Mouse (Mus musculus): Measurements from ENCODE around the gene Morn2. TPM values are rescaled to one million over a fixed set of nuclear protein-coding genes. Genes with fewer than 3 reads are reported as not detected.

Gene Morn2
- total RNA-seq, 1 experiment, result 10.7 TPM

DNA sequence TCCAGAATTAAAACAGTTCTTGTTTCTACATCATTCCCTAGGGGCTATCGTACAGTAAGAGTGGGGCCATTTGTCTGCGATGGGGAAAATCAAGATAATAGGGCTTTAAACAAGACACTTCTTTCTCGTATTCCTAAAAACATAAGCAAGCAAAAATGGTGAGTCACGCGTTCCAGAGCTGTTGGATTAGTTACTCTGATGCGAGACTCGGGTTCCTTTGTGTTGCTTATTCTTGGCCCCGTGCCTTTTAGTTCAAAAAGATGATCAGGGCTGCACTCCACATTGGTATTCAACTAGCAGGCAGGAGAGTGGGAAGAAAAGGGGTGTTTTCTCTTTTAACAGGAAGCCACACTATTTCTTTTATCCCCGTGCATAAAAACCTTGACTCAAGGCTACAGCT, 21.8 kb downstream of the Morn2 start:
- no peaks in the 10 kb centered on the region for H3K9me3 ChIP-seq (ENCODE audit: control insufficient read depth, insufficient read depth, low read depth, low read length)
- TF ChIP-seq ZNF384 (IDR thresholded peaks at IDR 0.05; ENCODE audit: low read depth, low read length) (no peak), CHD2 (IDR thresholded peaks at IDR 0.05; ENCODE audit: low read depth, low read length) (no peak), ZC3H11A (IDR thresholded peaks at IDR 0.05; ENCODE audit: borderline replicate concordance, low read depth, low read length) (no peak), HCFC1 (IDR thresholded peaks at IDR 0.05; ENCODE audit: borderline replicate concordance, insufficient read depth, low read length) (no peak), MAFK (IDR thresholded peaks at IDR 0.05; ENCODE audit: insufficient read depth, low read depth, low read length) (no peak)
- no peak overlapping the region for H3K9ac ChIP-seq (ENCODE audit: insufficient read depth, low read depth, low read length, poor library complexity, severe bottlenecking)
- H3K4me3 ChIP-seq (ENCODE audit: insufficient read depth in 1 of 2, low read depth in 1 of 2, low read length in 2 of 2, poor library complexity in 1 of 2, severe bottlenecking in 1 of 2), result no peak overlapping the region
- DNase-seq (ENCODE audit: low read depth, low spot score), result no peak
- H3K36me3 ChIP-seq (ENCODE audit: control insufficient read depth, insufficient read depth, low read length, poor library complexity, severe bottlenecking), result no peaks in the 10 kb centered on the region
- no peaks in the 10 kb centered on the region for H3K4me1 ChIP-seq (ENCODE audit: control insufficient read depth in 2 of 2, insufficient read depth in 2 of 2, low read length in 2 of 2, poor library complexity in 1 of 2)
- in situ Hi-C loops (cut with MboI; ENCODE audit: low sequenced_read_pairs in 2 of 2, unreplicated experiment in 2 of 2), result no loop called here
- H3K27ac ChIP-seq (ENCODE audit: insufficient read depth, low read depth, low read length, poor library complexity, severe bottlenecking), result no peak overlapping the region

DNA sequence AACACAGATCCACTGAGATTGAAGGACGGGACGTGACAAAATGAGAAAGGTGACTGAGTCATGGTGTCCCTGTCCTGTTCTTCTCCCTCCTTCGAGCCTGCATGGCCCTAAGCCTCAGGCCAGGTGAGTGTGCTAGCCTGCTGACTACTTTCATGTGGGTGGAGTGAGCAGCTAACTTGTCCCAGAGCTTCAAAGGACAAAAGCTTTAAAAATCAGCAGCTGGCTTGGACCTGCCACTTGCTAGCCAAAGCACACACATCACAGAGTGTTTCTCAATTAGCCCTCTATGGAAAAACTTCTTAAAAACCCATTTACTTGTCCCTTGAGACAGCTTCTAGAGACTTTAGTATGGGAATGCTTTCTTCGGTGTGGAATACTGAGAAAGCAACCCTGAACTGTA, 22.4 kb downstream of the Morn2 start:
- no peaks in the 10 kb centered on the region for H3K36me3 ChIP-seq (ENCODE audit: control insufficient read depth, insufficient read depth, low read length, poor library complexity, severe bottlenecking)
- no peak overlapping the region for H3K9ac ChIP-seq (ENCODE audit: insufficient read depth, low read depth, low read length, poor library complexity, severe bottlenecking)
- no peak overlapping the region for H3K27ac ChIP-seq (ENCODE audit: insufficient read depth, low read depth, low read length, poor library complexity, severe bottlenecking)
- no peak overlapping the region for H3K4me3 ChIP-seq (ENCODE audit: insufficient read depth in 1 of 2, low read depth in 1 of 2, low read length in 2 of 2, poor library complexity in 1 of 2, severe bottlenecking in 1 of 2)
- TF ChIP-seq MAFK (IDR thresholded peaks at IDR 0.05; ENCODE audit: insufficient read depth, low read depth, low read length), result no peak
- no peak for TF ChIP-seq HCFC1 (IDR thresholded peaks at IDR 0.05; ENCODE audit: borderline replicate concordance, insufficient read depth, low read length)
- no peak for TF ChIP-seq CHD2 (IDR thresholded peaks at IDR 0.05; ENCODE audit: low read depth, low read length)
- TF ChIP-seq ZNF384 (IDR thresholded peaks at IDR 0.05; ENCODE audit: low read depth, low read length), result no peak
- no peak for TF ChIP-seq ZC3H11A (IDR thresholded peaks at IDR 0.05; ENCODE audit: borderline replicate concordance, low read depth, low read length)
- no peaks in the 10 kb centered on the region for H3K4me1 ChIP-seq (ENCODE audit: control insufficient read depth in 2 of 2, insufficient read depth in 2 of 2, low read length in 2 of 2, poor library complexity in 1 of 2)
- no peak for DNase-seq (ENCODE audit: low read depth, low spot score)
- H3K9me3 ChIP-seq (ENCODE audit: control insufficient read depth, insufficient read depth, low read depth, low read length), result no peaks in the 10 kb centered on the region
- in situ Hi-C loops (cut with MboI; ENCODE audit: low sequenced_read_pairs in 2 of 2, unreplicated experiment in 2 of 2), result no loop called here

DNA sequence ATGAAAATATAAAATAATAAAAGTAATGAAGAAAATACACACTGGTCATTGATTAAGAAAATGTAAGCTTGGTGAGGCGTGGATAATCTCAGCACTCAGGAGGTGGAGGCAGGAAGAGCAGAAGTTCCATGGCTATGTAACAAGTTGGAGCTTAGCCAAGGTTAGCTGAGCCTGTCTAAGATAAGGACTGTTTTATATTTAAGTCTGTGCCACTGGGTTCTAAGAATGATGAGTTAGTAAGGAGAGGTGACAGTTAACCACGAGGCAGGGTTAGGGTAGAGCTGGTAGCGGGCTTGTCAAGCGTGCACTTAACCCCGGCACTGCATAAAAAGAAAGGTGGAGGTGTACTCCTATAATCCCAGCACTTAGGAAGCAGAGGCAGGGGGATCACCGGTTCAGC, 32.2 kb downstream of the Morn2 start:
- no peak for DNase-seq (ENCODE audit: low read depth, low spot score)
- Histone ChIP-seq H3K9me3 (ENCODE audit: control insufficient read depth, insufficient read depth, low read depth, low read length) (no peaks in the 10 kb centered on the region), H3K9ac (ENCODE audit: insufficient read depth, low read depth, low read length, poor library complexity, severe bottlenecking) (no peak overlapping the region), H3K4me1 (ENCODE audit: control insufficient read depth in 2 of 2, insufficient read depth in 2 of 2, low read length in 2 of 2, poor library complexity in 1 of 2) (no peaks in the 10 kb centered on the region), H3K27ac (ENCODE audit: insufficient read depth, low read depth, low read length, poor library complexity, severe bottlenecking) (no peak overlapping the region), H3K36me3 (ENCODE audit: control insufficient read depth, insufficient read depth, low read length, poor library complexity, severe bottlenecking) (no peaks in the 10 kb centered on the region), H3K4me3 (ENCODE audit: insufficient read depth in 1 of 2, low read depth in 1 of 2, low read length in 2 of 2, poor library complexity in 1 of 2, severe bottlenecking in 1 of 2) (no peak overlapping the region)
- TF ChIP-seq ZC3H11A (IDR thresholded peaks at IDR 0.05; ENCODE audit: borderline replicate concordance, low read depth, low read length), result no peak
- no peak for TF ChIP-seq MAFK (IDR thresholded peaks at IDR 0.05; ENCODE audit: insufficient read depth, low read depth, low read length)
- TF ChIP-seq CHD2 (IDR thresholded peaks at IDR 0.05; ENCODE audit: low read depth, low read length), result no peak
- TF ChIP-seq ZNF384 (IDR thresholded peaks at IDR 0.05; ENCODE audit: low read depth, low read length), result no peak
- no peak for TF ChIP-seq HCFC1 (IDR thresholded peaks at IDR 0.05; ENCODE audit: borderline replicate concordance, insufficient read depth, low read length)
- in situ Hi-C loops (cut with MboI; ENCODE audit: low sequenced_read_pairs in 2 of 2, unreplicated experiment in 2 of 2), result no loop called here

GRCm38 (mm10) chr17:80323015-80323414, 33.0 kb downstream of the Morn2 start:
- Histone ChIP-seq H3K27ac (ENCODE audit: insufficient read depth, low read depth, low read length, poor library complexity, severe bottlenecking) (no peak overlapping the region), H3K9ac (ENCODE audit: insufficient read depth, low read depth, low read length, poor library complexity, severe bottlenecking) (no peak overlapping the region), H3K4me1 (ENCODE audit: control insufficient read depth in 2 of 2, insufficient read depth in 2 of 2, low read length in 2 of 2, poor library complexity in 1 of 2) (no peaks in the 10 kb centered on the region), H3K36me3 (ENCODE audit: control insufficient read depth, insufficient read depth, low read length, poor library complexity, severe bottlenecking) (no peaks in the 10 kb centered on the region), H3K9me3 (ENCODE audit: control insufficient read depth, insufficient read depth, low read depth, low read length) (no peaks in the 10 kb centered on the region), H3K4me3 (ENCODE audit: insufficient read depth in 1 of 2, low read depth in 1 of 2, low read length in 2 of 2, poor library complexity in 1 of 2, severe bottlenecking in 1 of 2) (no peak overlapping the region)
- no peak for DNase-seq (ENCODE audit: low read depth, low spot score)
- TF ChIP-seq MAFK (IDR thresholded peaks at IDR 0.05; ENCODE audit: insufficient read depth, low read depth, low read length) (no peak), ZNF384 (IDR thresholded peaks at IDR 0.05; ENCODE audit: low read depth, low read length) (no peak), CHD2 (IDR thresholded peaks at IDR 0.05; ENCODE audit: low read depth, low read length) (no peak), ZC3H11A (IDR thresholded peaks at IDR 0.05; ENCODE audit: borderline replicate concordance, low read depth, low read length) (no peak), HCFC1 (IDR thresholded peaks at IDR 0.05; ENCODE audit: borderline replicate concordance, insufficient read depth, low read length) (no peak)
- in situ Hi-C loops (cut with MboI; ENCODE audit: low sequenced_read_pairs in 2 of 2, unreplicated experiment in 2 of 2), result no loop called here

DNA sequence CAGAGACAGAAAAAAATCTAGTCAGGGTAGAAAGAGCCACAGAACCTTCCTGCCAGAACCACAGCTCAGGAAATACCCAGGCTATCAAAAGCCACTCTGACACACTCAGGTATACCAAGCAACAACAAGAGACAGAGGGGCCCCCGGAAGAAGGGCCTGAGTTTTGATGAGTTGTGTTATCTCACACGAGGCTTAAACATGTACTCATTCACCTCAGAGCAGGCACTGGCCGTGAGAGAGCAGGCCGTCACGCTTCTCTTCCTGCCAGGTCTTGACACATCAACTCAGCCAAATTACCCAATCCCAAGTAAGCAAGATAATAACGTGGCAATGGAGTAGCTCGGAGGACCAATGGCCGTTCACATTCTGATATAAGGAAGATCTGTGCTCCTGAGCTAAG, 33.7 kb downstream of the Morn2 start:
- Histone ChIP-seq H3K4me1 (ENCODE audit: control insufficient read depth in 2 of 2, insufficient read depth in 2 of 2, low read length in 2 of 2, poor library complexity in 1 of 2) (no peaks in the 10 kb centered on the region), H3K9me3 (ENCODE audit: control insufficient read depth, insufficient read depth, low read depth, low read length) (no peaks in the 10 kb centered on the region), H3K9ac (ENCODE audit: insufficient read depth, low read depth, low read length, poor library complexity, severe bottlenecking) (no peak overlapping the region), H3K4me3 (ENCODE audit: insufficient read depth in 1 of 2, low read depth in 1 of 2, low read length in 2 of 2, poor library complexity in 1 of 2, severe bottlenecking in 1 of 2) (no peak overlapping the region), H3K36me3 (ENCODE audit: control insufficient read depth, insufficient read depth, low read length, poor library complexity, severe bottlenecking) (no peaks in the 10 kb centered on the region), H3K27ac (ENCODE audit: insufficient read depth, low read depth, low read length, poor library complexity, severe bottlenecking) (no peak overlapping the region)
- no peak for DNase-seq (ENCODE audit: low read depth, low spot score)
- in situ Hi-C loops (cut with MboI; ENCODE audit: low sequenced_read_pairs in 2 of 2, unreplicated experiment in 2 of 2), result no loop called here
- TF ChIP-seq ZNF384 (IDR thresholded peaks at IDR 0.05; ENCODE audit: low read depth, low read length) (no peak), ZC3H11A (IDR thresholded peaks at IDR 0.05; ENCODE audit: borderline replicate concordance, low read depth, low read length) (no peak), MAFK (IDR thresholded peaks at IDR 0.05; ENCODE audit: insufficient read depth, low read depth, low read length) (no peak), CHD2 (IDR thresholded peaks at IDR 0.05; ENCODE audit: low read depth, low read length) (no peak), HCFC1 (IDR thresholded peaks at IDR 0.05; ENCODE audit: borderline replicate concordance, insufficient read depth, low read length) (no peak)
